Mouse (Mus musculus): ENCODE measurements around the gene Cabp4.
"Not testable (repeated sequence)": the region's sequence is repeated elsewhere in the genome, so short reads cannot be mapped to it uniquely, and the experiment has no call there.

Gene Cabp4

DNA sequence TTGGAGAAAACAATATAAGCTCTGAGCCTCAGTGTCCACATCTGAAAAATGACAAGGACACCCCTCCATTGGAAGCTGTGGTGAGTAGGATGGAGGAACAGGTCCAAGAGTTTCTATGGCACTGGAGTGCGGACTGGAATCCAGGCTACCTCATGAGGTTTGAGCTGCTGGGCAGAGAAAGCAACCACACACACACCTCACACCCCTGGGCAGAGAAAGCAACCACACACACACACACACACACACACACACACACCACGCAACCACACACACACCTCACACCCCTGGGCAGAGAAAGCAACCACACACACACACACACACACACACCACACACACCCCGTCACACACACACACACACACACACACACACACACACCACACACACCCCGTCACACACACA lies 18.6 kb downstream of the Cabp4 start:
- not testable (repeated sequence) for DNase-seq (ENCODE audit: low read depth, low spot score)

- DNase-seq (ENCODE audit: low read depth, low spot score): no peak
Observed at GRCm38 (mm10) chr19:4124432-4124831, 19.4 kb downstream of the Cabp4 start.

DNA sequence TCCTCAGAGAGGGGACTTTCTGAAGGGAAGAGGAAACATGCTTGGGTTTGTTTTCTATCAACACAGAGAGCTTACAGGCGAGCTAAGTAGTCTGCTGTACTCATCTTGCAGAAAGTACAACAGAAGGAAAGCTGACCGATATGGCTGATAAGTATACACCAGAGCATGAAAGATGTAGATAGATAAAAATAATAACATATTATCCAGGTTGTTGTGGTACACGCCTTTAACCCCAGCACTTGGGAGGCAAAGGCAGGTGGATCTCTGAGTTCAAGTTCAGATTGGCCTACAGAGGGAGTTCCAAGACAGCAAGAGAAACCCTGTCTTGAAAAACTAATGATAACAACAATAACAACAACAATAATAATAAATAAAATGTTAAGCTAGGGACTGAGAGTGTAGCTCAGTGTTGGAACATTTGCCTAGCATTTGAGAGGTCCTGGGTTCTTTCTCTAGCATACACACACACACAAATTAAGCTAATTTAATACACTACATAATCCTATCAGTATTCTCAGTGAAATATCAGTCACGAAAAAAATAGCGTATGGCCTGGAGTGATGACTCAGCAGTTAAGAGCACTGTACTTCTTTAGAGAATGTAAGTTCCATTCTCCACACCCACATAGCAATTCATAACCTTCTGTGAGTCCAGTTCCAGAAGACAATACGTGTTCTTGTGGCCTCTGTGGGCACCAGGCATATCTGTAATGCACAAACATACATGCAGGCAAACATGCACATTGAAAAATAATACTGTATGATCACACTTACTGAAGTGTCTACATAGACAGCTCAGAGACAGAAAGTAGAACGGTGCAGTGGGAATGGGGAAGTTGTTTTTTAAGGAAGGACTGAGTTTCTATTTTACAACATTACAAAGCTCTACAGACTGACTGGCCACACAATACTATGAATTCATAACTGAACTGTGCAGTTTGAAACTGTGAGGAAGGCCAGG lies 21.1 kb downstream of the Cabp4 start:
- DNase-seq (ENCODE audit: low read depth, low spot score): no peak

- not testable (repeated sequence) for DNase-seq (ENCODE audit: low read depth, low spot score)
Observed at GRCm38 (mm10) chr19:4121896-4122295, 21.9 kb downstream of the Cabp4 start.

- DNase-seq (ENCODE audit: low read depth, low spot score): peak; percentile 96
Observed at GRCm38 (mm10) chr19:4121097-4121805, 22.6 kb downstream of the Cabp4 start.

DNA sequence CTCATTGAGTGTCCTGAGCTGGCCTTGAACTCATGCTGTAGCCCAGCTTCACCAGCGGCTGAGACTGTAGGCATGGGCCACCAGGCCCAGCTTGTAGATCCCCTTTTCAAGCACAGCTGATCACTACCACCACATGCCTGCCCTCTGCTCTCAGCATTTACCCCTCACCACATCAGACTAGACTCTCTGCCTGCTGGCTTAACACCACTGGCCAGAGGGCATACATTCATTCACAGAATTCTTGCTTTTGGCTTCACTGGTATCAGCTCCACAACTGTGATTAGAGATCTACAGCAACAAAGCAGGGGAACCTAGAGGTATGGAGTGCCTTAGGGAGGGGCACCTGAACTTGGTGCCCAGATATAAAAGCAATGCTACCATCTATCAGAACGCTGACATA lies 23.3 kb downstream of the Cabp4 start:
- no peak for DNase-seq (ENCODE audit: low read depth, low spot score)

- no peak for DNase-seq (ENCODE audit: low read depth, low spot score)
Observed at GRCm38 (mm10) chr19:4119716-4120487, 23.9 kb downstream of the Cabp4 start.

- no peak for DNase-seq (ENCODE audit: low read depth, low spot score)
Observed at GRCm38 (mm10) chr19:4118350-4118749, 25.5 kb downstream of the Cabp4 start.

- DNase-seq (ENCODE audit: low read depth, low spot score): no peak
Observed at GRCm38 (mm10) chr19:4117006-4117405, 26.8 kb downstream of the Cabp4 start.

GRCm38 (mm10) chr19:4115816-4116215 lies 28.0 kb downstream of the Cabp4 start:
- DNase-seq (ENCODE audit: low read depth, low spot score): no peak

DNA sequence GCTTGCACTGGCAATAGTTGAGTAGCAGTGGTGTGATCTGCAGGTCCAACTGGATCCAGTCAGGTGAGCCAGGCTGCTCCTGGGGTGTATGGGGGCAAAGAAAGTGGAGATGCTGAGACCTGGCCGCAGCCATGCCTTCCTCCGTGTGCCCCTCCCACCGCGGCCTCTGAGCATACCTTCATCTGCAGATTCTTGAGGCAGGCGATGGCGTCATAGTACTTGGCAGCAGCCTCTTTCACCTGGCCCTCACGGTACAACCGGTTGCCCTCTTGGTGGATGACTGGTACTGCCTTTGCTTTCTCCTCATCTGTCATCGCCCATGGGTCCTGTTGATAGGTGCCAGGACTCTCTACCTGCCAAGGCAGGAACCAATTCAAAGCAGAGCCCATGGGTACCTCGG lies 28.7 kb downstream of the Cabp4 start:
- no peak for DNase-seq (ENCODE audit: low read depth, low spot score)

DNA sequence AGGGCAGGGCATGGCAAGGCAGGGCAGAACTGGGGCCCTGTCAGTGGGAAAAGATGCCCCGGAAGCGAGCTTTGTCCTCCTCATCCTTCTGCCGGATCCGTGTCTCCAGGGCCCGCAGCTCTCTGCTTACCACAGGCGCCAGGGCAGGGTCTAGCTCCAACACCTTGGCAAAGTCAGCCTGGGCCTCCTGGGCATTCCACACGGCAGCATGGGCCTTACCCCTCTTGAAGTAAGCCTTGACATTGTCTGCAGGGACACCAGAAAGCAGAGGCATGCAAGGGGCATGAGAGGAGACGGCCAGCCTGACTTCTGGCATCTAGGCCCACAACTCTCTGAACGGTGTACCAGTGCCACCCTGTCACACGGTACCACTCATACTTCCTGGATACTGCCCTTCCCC lies 29.3 kb downstream of the Cabp4 start:
- no peak for DNase-seq (ENCODE audit: low read depth, low spot score)

GRCm38 (mm10) chr19:4113806-4114230 lies 30.0 kb downstream of the Cabp4 start:
- no peak for DNase-seq (ENCODE audit: low read depth, low spot score)

GRCm38 (mm10) chr19:4113186-4113805 lies 30.5 kb downstream of the Cabp4 start:
- DNase-seq (ENCODE audit: low read depth, low spot score): no peak

- no peak for DNase-seq (ENCODE audit: low read depth, low spot score)
Observed at GRCm38 (mm10) chr19:4112063-4112960, 31.5 kb downstream of the Cabp4 start.

DNA sequence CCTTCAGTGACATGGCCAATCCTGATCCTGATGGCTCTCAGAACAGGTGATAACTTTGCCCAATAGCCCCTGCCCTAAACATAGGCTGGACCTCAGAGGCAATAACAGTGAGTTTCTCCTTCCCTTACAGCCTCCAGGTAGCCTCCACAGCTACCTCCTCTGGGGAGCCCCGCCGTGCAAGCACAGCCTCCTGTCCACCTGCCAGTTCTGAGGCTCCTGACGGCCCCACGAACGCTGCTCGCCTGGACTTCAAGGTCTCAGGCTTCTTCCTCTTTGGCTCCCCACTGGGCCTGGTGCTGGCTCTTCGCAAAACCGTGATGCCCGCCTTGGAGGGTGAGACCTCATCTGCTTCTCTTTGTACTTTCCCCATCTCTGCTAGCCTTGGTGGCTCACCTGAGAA lies 35.3 kb downstream of the Cabp4 start:
- no peak for DNase-seq (ENCODE audit: low read depth, low spot score)

GRCm38 (mm10) chr19:4106654-4107053 lies 37.2 kb downstream of the Cabp4 start:
- DNase-seq (ENCODE audit: low read depth, low spot score): no peak

DNA sequence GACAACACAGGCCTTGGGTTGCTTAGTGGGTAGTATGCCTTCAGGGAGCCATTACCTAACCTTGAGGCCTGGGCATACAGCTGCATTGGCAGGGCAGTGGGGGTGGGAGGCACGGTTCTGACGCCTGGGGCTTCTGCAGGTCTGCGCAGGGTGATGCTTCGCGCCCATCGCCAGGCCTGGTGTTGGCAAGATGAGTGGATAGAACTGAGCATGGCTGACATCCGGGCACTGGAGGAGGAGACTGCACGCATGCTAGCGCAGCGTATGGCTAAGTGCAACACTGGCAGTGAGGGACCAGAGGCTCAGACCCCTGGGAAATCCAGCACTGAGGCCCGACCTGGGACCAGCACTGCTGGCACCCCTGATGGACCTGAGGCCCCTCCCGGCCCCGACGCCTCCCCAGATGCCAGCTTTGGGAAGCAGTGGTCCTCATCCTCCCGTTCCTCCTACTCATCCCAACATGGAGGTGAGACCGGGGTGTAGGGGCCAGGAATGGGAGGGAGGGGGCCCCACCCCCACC lies 39.1 kb downstream of the Cabp4 start:
- no peak for DNase-seq (ENCODE audit: low read depth, low spot score)

- DNase-seq (ENCODE audit: low read depth, low spot score): no peak
Observed at GRCm38 (mm10) chr19:4103792-4104191, 40.0 kb downstream of the Cabp4 start.

DNA sequence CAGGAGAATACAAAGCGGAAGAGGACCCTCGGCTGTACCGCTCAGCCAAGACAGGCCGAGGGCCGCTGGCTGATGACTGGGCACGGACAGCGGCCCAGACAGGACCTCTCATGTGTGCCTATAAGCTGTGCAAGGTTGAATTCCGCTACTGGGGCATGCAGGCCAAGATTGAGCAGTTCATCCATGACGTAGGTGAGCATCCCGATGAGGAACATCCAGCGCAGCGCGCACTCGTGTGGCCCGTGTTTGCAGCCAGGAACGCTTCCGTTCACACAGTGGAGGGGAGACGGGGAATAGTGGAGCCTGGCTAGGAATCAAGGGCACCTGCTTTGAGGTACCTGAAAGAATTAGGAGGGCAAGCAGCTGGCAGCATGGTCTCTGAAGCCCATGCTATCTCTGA lies 40.5 kb downstream of the Cabp4 start:
- DNase-seq (ENCODE audit: low read depth, low spot score): no peak
